Mouse (Mus musculus): ENCODE data around the gene Tob1. TPM values are rescaled to one million over a fixed set of nuclear protein-coding genes. Genes with fewer than 3 reads are reported as not detected.

Gene Tob1
- total RNA-seq, 2 experiments from 2014 or later: 32.3 to 32.4 TPM

GRCm38 (mm10) chr11:94229207-94229960 is 18.1 kb downstream of the Tob1 start:
- DNase-seq (ENCODE audit: low spot score in 2 of 2): no peak

GRCm38 (mm10) chr11:94230244-94230643 is 19.0 kb downstream of the Tob1 start:
- no peak for DNase-seq (ENCODE audit: low spot score in 2 of 2)

- no peak for DNase-seq (ENCODE audit: low spot score in 2 of 2)
Observed at GRCm38 (mm10) chr11:94231821-94232552, 20.7 kb downstream of the Tob1 start.

GRCm38 (mm10) chr11:94233405-94233804 is 22.2 kb downstream of the Tob1 start:
- DNase-seq (ENCODE audit: low spot score in 2 of 2): no peak

- DNase-seq (ENCODE audit: low spot score in 2 of 2): no peak
Observed at GRCm38 (mm10) chr11:94234380-94234779, 23.1 kb downstream of the Tob1 start.

- no peak for DNase-seq (ENCODE audit: low spot score in 2 of 2)
Observed at GRCm38 (mm10) chr11:94234857-94235256, 23.6 kb downstream of the Tob1 start.

- peak; percentile 77 to 86 for DNase-seq (ENCODE audit: low spot score in 2 of 2)
Observed at GRCm38 (mm10) chr11:94236074-94236473, 24.8 kb downstream of the Tob1 start.

- no peak for DNase-seq (ENCODE audit: low spot score in 2 of 2)
Observed at GRCm38 (mm10) chr11:94238786-94239185, 27.5 kb downstream of the Tob1 start.

- DNase-seq (ENCODE audit: low spot score in 2 of 2): no peak
Observed at GRCm38 (mm10) chr11:94239706-94240105, 28.5 kb downstream of the Tob1 start.

GRCm38 (mm10) chr11:94242760-94243421 is 31.6 kb downstream of the Tob1 start:
- no peak for DNase-seq (ENCODE audit: low spot score in 2 of 2)

- no peak for DNase-seq (ENCODE audit: low spot score in 2 of 2)
Observed at GRCm38 (mm10) chr11:94243422-94244180, 32.3 kb downstream of the Tob1 start.

- DNase-seq (ENCODE audit: low spot score in 2 of 2): no peak
Observed at GRCm38 (mm10) chr11:94244385-94244784, 33.1 kb downstream of the Tob1 start.

GRCm38 (mm10) chr11:94245955-94246788 is 34.9 kb downstream of the Tob1 start, which contains the start of gene Wfikkn2:
Gene Wfikkn2 (minus strand): TSS chr11:94246005.
- no peak for DNase-seq (ENCODE audit: low spot score in 2 of 2)

- no peak for DNase-seq (ENCODE audit: low spot score in 2 of 2)
Observed at GRCm38 (mm10) chr11:94246789-94247061, 35.5 kb downstream of the Tob1 start.

- DNase-seq (ENCODE audit: low spot score in 2 of 2): no peak
Observed at GRCm38 (mm10) chr11:94253156-94253555, 41.9 kb downstream of the Tob1 start.

- DNase-seq (ENCODE audit: low spot score in 2 of 2): no peak
Observed at GRCm38 (mm10) chr11:94253691-94254090, 42.4 kb downstream of the Tob1 start.

GRCm38 (mm10) chr11:94255733-94256132 is 44.5 kb downstream of the Tob1 start:
- no peak for DNase-seq (ENCODE audit: low spot score in 2 of 2)

- no peak for DNase-seq (ENCODE audit: low spot score in 2 of 2)
Observed at GRCm38 (mm10) chr11:94257987-94258386, 46.7 kb downstream of the Tob1 start.

GRCm38 (mm10) chr11:94259814-94260213 is 48.6 kb downstream of the Tob1 start:
- DNase-seq (ENCODE audit: low spot score in 2 of 2): no peak

GRCm38 (mm10) chr11:94261585-94262370 is 50.5 kb downstream of the Tob1 start:
- no peak for DNase-seq (ENCODE audit: low spot score in 2 of 2)

Measured in layer of hippocampus, postnatal 14 days (tissue).